Mouse (Mus musculus) kidney, postnatal 10 days (tissue): Measurements from ENCODE around the gene Morn4.
"Not testable (repeated sequence)": the region's sequence is repeated elsewhere in the genome, so short reads cannot be mapped to it uniquely, and the experiment has no call there.

Experiments used
- DNase-seq: peaks from one replicate; pipeline ENCODE4 v3.0.0; 2021; ENCODE audit warnings: mixed read lengths

Gene Morn4

DNA sequence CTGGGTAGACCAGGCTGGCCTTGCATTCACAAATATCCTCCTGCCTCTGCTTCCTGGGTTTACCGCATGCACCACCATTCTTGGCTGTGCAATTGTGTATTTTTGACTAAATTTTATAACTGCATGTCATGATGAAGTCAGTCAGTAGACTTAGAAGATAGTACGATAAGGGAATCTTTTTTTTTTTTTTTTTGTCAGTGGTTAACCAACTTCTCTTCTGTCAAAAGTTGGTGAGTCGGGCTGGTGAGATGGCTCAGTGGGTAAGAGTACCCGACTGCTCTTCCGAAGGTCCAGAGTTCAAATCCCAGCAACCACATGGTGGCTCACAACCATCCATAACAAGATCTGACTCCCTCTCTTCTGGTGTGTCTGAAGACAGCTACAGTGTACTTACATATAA is 4.5 kb downstream of the Morn4 start:
- DNase-seq = not testable (repeated sequence)

DNA sequence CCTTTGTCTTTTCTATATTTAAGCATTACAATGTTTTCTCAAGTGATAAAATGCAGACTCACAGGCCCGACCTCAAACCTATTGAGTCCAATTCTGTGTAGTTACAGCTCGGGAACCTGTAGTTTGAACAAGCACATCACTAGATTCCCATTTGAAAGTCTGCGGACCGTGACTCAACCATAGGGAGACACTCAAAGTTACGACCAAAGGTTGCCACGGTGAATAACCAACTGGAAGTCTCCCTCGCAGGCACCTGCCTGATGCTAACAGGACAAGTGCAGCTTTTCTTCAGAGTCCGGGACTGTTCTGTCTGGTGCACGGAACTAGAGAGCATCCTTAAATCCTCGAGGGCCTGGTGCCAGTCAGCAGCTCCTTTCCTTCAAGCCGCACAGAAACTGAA is 5.7 kb downstream of the Morn4 start:
- DNase-seq = no peak

DNA sequence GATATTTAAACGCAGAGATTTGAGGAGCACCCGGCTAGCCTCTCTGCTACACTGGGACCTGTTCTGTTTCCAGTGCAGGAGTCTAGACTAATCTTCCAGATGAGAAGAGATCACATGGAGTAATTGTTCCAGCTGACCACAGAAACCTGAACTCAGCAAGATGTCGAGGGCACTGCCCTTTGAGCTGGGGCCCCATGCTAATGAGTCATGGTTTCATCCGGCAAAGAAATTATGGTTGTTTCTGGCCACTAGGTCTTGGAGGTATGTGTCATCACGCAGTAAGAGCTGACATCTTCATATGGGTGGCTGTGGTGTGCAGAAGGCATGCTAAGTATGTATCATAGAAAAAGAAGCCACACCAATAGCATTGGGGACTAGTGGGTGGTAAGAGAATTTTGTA is 6.2 kb downstream of the Morn4 start:
- no peak for DNase-seq

DNA sequence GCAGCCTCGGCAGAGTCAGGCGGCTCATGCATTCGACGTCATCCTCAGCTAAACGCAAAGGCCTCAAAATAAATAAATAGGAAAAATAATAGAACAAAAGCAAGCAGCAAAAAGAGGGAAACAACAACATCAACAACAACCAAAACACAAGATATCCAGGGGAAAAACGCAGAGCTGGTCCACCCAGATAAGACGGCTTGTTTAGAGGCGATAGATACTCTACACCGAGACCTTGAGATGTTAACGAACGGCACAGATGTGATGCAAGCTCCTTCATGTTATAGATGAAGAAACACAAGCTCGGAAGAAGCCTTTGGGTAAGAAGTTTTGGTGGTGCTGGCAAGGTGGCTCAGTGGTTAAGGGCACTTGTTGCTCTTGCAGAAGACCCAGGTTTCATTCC is 7.2 kb downstream of the Morn4 start:
- no peak for DNase-seq

DNA sequence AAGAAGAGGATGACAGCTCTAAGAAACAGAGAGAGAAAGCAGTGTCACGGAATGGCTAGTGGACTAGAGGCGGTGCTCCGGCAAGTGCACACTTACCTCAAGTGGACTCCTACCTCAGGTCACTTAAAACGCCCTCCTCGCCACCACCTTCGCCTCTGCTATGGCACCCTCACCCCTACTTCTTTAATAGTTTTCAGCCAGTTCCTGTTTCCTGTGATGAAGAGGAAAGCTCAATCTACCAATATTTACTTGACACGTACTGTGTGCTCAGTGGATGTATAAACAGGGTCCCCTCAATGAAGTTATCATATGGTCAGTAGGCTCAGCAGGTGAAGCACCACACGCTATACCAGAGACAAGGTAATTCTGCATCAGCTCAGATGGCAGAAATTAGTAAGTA is 7.6 kb downstream of the Morn4 start:
- no peak for DNase-seq

DNA sequence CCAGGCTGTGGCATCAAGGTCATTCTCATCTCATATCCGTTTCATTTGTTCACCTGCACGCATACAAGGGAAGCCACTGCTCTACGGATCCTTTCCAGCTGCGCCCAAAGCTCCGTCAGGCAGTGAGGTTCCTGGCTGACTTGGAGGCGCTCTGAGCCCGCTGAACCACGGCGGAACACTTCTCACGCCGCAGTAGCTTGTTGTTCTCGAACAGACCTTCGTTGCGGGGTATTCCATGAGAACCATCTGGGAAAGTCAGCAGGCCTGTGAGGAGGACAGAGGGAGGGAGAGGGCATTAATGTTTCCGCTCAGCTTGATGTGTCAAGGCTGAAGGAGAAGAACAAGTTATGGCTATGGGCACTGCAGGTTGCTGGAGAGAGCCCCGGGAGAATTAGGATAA is 10.2 kb downstream of the Morn4 start:
- no peak for DNase-seq

DNA sequence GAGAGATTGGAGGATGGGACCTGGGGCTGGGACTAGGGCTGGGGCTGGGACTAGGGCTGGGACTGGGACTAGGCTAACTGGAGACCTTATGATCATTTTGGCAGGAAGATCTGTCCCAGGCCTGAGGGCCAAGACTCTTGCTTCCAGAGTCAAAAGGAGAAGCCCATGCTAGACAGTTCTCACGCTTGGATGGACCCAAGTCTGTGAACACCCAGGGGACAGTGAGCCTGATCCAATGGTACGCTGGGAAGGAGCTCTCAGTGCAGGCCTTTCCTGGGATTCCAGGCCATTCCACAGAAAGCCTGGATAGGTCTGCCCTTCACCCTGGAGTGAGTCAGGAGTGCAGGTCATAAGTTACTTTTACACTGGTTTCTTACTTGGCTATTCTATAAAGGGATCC is 11.1 kb downstream of the Morn4 start:
- DNase-seq = no peak

DNA sequence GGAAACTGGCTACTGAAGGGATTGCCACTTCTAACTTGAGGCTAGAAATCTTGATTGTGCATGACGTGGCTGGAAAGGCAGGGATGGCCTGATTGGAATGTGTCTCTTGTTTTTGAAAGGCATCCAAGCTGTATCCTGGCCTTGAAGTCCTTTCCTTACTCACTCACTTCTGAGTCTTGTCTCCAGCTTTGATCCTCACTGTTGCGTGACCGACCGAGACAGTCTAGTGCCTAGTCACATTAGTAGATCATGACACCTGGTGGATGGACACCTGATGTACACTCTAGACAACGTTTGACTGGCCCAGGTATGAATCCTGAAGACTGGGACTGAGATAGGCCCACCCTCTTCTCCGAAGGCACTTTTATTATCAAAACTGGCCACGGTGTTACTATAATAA is 13.4 kb downstream of the Morn4 start:
- DNase-seq = peak; percentile 66

DNA sequence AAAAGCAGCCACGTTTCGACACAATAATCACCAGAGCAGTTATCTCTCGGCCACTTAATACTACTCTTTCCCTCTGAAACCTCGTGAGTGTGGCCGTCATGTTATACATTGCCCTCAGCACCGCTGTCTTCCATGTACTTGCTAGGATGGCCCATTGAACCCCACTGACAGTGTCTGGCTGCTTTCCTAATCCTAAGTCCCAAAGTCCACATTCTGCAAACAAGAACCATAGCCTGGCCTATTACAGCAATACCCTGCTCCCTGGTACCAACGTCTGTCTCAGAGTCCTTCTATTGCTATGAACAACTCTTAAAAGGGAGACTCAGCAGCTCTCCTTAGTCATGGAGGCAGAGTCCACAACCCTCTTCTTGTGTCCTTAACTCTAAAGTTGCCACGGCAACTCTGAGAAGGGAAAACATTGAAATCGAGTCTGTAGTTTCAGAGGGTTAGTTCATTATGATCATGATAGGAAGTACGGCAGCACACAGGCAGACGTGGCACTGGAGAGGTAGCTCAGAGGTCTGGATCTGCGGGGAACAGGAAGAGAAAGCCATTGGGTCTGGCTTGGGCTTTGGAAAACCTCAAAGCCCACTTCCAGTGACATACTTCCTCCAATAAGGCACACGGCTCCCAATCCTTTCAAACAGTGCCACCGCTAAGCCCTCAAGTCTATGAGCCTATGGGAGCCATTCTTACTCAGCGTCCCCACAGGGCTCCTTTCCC is 14.1 kb downstream of the Morn4 start:
- DNase-seq = peak; percentile 52

DNA sequence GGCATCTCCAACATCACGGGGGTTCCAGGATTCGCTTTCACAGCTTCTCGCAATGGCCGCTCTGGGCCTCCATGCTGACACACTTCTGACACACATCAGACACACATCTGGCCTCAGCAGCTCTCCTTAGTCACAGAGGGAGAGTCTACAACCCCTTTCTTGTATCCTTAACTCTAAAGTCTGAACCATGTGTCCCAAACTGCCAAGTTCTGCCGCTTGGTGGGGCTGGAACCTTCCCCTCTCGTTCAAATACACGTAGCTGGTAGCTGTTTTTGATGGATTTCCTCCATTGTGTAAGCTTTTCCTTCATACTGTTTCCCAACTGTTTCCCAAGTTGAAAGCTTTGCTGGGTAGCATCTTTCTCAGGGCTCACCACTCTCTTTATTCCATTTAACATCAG is 14.9 kb downstream of the Morn4 start:
- peak; percentile 27 for DNase-seq

DNA sequence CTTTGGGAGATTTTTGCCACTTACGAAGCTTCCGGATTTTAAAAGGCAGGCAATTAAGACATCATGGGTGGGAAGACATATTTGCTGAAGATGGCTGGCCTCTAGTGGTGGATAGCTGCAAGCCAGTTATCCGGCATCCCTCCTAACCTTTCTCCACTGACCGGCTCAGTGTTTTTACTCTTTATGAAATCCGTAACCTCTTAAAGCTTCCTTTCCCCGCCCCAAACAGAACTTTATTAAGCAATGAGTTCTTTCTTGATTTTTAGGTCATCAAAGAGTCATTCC is 17.0 kb downstream of the Morn4 start:
- peak; percentile 62 for DNase-seq

DNA sequence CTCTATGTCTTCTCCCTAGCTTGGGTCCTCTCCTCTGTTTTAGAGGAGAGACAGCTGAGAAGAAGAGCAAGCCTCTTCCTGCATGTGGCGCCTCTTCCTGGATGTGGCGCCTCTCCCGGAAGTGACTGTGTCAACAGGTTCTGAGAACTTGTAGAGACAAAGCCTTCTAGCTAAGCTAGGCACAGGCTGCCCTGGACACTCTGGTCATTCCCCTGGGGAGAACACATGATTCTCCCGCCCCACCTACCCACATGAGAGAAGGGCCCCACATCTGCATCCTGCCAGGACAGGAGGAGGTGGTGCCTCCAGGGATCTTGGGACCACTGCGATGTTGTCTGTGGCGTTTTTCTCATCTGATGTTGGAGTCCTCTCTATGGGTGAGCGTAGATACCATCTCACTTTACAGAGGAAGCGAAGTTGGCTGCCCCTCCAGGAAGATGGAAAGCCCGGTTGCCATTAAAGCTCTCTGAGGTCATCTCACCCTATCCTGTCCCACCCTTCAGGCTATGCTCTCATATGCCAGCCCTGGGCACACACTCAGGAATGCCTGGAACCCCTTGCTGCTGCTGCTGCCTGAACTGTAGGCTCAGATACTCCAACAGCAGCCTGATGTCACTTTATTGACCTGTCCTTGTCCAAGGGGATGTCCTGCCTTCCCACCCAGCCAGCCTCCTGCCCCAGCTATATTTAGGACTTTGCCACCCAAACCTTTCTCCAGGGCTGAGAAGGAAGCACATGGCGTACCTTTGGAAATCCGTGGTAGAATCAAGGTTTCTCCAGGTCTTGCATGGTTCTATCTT is 17.5 kb downstream of the Morn4 start:
- no peak for DNase-seq

DNA sequence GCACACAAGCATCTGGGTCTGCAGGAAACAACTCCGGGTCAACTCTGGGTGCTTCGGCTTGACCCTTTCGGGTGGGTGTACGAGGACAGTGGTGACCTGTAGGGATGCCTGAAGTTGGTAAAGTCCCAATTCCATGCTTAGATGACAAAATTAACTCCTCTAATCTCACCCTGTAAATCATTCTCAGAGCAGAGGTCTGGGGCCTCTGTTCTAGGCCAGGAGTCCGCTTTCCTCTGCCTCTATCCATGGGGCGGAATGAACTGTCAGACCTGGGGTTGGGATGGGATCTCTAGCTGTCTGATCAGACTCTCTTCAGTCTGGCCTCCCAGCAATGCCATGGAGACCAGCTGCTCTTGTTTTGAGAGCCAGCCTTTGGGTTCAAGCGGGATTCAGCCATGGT is 24.7 kb downstream of the Morn4 start:
- DNase-seq = no peak

DNA sequence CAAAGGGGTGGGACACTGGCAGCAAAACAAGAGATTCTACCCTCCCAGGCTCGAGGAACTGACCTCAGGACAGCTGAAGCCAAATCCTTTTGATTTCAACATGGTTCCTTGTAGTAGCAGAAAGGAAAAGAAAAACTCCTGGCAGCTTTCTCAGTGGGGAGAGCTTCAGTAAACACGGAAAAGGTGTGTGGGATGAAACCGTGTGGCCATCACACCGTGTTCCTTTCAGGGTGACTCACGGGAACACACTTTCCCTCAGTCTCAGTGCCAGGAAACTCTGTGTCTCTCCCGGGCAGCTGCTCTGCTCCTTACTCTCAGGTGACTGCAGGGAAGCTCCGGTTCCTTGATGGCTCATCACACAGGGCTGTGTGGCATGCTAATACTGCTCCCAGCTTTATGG is 27.7 kb downstream of the Morn4 start:
- DNase-seq = no peak

DNA sequence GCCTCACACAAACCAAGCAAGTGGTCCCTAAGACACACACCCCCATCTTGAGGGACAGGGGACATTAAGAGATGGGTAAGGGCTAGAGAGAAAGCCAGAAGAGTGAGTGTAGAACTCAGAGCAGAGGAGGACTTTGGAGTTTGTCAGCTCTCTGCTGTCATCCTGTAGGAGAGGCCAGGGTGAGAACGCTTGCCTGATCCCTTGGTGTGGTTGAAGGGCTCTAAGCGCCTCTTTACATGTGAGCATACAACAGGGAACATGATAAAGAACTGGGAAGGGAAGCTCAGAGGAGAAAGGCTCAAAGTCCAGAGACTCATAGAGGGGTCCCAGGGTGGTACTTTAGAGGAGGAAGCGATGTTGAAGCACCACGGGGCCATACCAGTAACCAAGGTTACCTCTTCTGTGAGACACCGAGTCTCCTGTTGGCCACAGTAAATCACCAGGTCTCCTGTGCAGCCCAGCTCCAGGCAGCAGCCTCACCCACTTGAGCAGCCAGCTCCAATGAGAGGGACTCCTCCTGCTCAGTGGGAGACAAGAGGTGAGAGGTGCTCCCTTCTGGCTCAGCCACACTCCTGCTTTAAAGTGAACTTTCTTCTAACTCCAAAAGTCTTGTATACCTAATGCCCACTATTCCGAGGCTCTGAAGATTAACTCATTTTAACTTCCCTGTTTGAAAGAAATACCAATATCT is 29.3 kb downstream of the Morn4 start:
- DNase-seq = no peak

DNA sequence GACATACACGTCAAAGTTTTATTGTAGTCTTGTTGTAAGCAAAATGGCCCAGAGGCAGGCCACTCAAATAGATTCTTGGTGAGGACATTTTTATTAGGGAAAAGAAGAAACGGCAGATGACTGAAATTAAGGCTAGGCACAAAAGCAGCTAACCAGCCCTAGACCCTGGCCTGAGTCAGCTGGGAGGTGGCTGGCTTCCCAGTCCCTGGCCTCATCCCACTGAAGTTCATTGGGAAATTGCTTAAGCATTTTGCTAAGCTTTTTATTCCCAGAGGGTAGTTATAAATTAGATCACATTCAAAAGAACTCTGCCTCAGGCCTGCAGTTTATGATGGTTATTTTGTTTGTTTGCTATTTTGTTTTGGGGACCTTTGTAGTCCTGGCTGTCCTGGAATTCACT is 30.3 kb downstream of the Morn4 start:
- DNase-seq = peak; percentile 82

DNA sequence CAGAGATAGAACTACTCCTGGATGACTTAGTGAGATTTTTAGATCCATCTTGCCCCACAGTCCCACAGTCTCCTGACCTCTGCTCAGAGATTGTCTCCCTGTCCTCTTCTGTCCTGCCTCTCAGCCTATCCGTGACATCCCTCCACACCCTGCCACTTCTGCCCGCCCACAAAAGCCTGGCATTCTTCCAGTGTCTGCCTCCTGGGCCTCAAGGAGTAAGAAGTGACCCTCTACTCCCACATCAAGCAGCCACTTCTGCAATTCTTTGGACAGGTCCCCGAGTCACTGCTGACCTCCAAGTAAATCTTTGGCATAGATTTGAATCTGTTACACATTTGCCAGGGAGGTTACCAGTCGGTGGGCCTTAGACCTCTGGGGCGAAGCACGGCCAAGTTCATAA is 31.9 kb downstream of the Morn4 start:
- peak; percentile 87 for DNase-seq

DNA sequence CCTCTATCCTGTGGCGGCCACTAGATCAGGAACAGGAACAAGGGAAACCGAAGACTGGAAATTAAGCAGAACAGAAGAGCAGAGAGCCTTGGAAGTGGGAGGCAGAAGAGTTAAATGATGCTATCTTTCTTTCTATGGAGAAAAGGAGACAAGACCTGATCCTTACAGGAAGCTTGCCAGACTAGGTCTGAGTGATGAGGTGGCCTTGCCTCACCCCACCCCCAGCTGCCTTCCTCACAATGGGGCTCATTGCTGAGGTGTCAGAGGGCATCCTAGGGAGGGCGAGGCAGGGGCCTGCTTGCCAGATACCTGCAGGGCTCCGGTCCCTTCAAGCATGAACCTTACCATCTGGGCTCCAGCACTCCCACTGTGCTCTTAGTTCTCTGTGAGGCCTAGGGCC is 34.2 kb downstream of the Morn4 start, which contains the start of gene 4933411K16Rik:
TSS of gene 4933411K16Rik (plus strand) at position 301 of the 400 bp plus-strand sequence.
- DNase-seq = no peak

DNA sequence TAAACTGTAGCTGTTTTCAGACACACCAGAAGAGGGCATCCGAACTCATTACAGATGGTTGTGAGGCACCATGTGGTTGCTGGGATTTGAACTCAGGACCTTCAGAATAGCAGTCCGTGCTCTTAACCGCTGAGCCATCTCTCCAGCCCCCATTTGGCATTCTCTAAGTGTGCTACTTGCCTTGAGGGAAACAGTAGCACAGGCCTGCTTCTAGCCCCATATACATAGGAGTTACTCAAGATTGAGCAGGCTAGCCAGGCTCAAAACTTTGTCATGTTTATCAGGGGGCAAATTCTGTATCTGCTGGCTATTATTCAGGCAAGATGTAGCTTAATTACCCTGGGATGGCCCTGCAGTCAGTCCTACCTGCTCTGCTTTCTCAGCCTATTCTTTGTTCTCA is 34.8 kb downstream of the Morn4 start:
- no peak for DNase-seq

DNA sequence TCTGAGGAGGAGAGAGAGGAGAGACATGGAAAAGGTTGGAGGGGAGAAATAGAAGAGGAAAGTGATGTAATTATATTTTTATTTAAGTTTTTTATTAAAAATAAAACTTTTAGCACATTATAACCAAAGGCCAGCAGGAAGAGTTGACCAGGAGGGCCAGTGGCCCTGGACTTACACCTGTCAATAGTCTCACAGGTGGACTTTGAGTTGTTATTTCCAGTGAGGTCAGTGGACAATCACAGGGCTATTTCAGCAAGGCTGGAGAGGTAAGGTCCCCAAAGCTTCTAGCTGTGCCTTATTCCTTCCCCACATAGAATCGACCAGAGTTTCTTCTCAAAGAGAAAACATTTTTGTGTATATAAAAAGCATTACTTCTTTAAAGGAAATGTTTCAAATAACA is 35.9 kb downstream of the Morn4 start:
- no peak for DNase-seq

DNA sequence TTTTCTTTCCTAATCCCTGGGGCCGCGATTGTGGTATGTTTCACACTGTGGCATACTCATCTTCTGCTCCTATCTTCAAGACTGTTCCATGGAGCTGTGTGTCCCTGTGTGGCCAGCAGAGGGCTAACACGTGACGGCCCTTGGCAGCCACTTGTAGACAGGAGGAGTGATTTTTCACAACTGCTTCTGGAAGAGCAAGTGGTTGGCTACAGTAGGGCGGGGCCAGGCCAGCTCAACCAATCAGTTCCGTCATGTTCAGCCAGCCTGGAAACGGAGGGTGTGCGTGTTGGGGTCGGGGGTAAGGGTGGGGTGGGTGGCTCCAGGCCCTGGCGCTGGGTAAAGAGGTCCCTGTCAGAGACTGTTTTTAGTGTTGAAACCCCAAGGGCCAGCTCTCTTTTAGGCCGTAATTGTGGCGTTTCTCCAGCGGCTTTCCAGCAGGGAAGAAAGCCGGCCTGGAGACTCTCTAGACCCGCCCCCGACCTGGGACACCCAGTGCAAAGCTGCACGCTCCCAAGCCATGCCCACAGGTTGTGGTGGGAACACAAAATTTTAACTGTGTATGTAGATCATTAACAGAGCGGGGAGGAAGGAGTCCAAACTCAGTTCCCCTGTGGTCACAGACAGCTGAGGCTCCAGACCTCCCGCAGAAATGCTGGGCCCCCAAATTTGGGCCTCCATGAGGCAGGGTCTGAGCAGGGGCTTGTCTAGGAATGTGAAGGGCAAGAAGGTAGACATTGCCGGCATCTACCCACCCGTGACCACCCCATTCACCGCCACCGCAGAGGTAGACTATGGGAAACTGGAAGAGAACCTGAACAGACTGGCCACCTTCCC is 40.7 kb downstream of the Morn4 start, which contains the start of gene Hoga1:
TSS of gene Hoga1 (plus strand) at position 342 of the 834 bp plus-strand sequence.
- peak; percentile 92 for DNase-seq

DNA sequence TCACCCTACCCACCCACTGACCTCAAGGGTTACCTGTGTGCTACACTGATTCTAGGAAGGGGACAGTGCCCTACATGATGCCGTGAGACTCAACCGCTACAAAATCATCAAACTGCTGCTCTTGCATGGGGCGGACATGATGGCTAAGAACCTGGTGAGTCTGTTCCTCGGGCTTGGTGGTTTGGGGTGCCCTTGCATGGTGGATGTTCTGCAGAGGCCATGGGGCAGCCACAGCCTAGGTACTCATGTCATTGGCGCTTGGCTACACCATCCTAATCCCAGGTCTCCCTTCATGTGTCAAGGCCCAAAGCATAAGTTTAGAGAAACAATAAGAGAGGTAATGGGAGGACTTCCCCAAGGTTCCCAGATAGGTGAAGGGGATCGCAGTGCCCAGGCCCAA is 42.2 kb downstream of the Morn4 start:
- no peak for DNase-seq

DNA sequence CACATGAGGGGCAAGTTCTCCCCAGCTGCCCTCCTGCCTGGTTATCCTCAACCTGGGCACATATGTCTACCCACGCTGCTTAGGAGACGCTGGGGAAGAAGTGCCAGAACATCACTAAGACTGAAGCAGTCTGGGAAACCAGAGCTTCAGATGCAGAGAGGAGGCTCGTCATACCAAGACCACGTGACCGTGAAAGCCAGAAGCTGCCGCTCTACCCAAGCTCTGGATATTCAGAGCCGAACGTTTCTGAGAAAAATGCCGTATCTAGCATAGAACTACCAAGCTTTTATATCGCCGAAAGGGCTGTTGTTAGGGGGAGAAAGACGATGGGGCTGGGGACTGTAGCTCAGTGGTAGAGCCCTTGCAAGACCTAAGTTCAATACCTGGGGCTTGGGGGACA is 47.8 kb downstream of the Morn4 start:
- no peak for DNase-seq
